Mouse (Mus musculus) fat pad, adult 2 months (tissue): Measurements from ENCODE around the gene Tex30.

ENCODE experiments used
- DNase-seq: peaks from one replicate; pipeline ENCODE4 v3.0.0-alpha.2; 2011; ENCODE audit warnings: low read depth, low spot score; ENCODE audit errors: extremely low read depth

The Tex30 gene

GRCm38 (mm10) chr1:44042555-44042915 lies 59.7 kb downstream of the Tex30 start:
- no peak for DNase-seq

GRCm38 (mm10) chr1:44041797-44042554 lies 60.3 kb downstream of the Tex30 start:
- DNase-seq: no peak
